Mouse (Mus musculus) bone marrow macrophage, adult 2 months (primary cell): ENCODE data around the gene Rad51b.

Experiments
- CTCF ChIP-seq: IDR thresholded peaks from 2 replicates; pipeline ENCODE4 v1.5.1; 2012; ENCODE audit warnings: low read depth, mild to moderate bottlenecking, low read length, moderate library complexity
- POLR2A ChIP-seq: IDR thresholded peaks from 2 replicates; pipeline ENCODE4 v1.6.1; 2012; ENCODE audit warnings: mild to moderate bottlenecking, low read depth, low read length, borderline replicate concordance

DNA sequence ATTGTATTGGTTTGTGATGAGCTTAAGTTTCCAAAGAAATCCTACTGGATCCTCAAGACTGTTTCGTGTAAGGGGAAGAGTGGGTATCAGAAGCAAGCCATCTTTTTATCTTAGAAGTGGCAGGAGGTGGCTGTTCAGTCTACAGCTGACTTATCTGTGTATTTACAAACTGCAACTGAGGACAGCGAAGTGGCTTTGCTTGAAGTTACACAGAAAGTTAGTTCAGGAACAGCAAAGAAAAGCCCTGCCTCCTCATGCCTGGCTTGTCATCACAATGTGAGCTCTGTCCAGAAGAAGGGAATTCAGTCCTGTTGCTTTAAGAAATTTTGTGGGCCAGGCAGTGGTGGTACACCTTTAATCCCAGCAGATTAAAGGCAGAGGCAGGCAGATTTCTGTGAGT is 314.6 kb downstream of the Rad51b start:
- TF ChIP-seq CTCF (no peak), POLR2A (no peak)
